Mouse (Mus musculus) myocyte (in vitro differentiated cells): ENCODE results near the gene Gm11361. TPM values are rescaled to one million over a fixed set of nuclear protein-coding genes. Genes with fewer than 3 reads are reported as not detected.
A peak's percentile ranks its signal among the peaks of the same experiment; 100 is the strongest.

Experiments
- H3K27me3 ChIP-seq: one replicate; pipeline ENCODE4 v1.6.1; 2011; ENCODE audit not compliant: control insufficient read depth, insufficient read depth, insufficient read length
- H3K36me3 ChIP-seq: one replicate; pipeline ENCODE4 v1.6.1; 2011; ENCODE audit not compliant: control insufficient read depth, insufficient read depth
- H3K4me2 ChIP-seq: one replicate; pipeline ENCODE4 v1.6.1; 2011; ENCODE audit warnings: low read depth, control low read depth
- H3K4me3 ChIP-seq: one replicate; pipeline ENCODE4 v1.5.1; 2011; ENCODE audit warnings: mild to moderate bottlenecking, control low read depth, moderate library complexity
- H3K79me2 ChIP-seq: one replicate; pipeline ENCODE4 v1.6.1; 2011; ENCODE audit not compliant: control insufficient read depth, insufficient read depth
- H3ac ChIP-seq: one replicate; pipeline ENCODE4 v1.6.1; 2011; ENCODE audit not compliant: control insufficient read depth, insufficient read length
- CEBPB ChIP-seq: IDR thresholded peaks from 2 replicates; pipeline ENCODE4 v1.6.1; 2011; ENCODE audit warnings: mild to moderate bottlenecking, moderate library complexity; ENCODE audit not compliant: poor library complexity, insufficient read depth, severe bottlenecking
- E2F4 ChIP-seq: IDR thresholded peaks from one replicate; pipeline ENCODE4 v1.6.1; 2011; ENCODE audit warnings: mild to moderate bottlenecking, control low read depth, moderate library complexity; ENCODE audit not compliant: insufficient read depth
- MAX ChIP-seq: IDR thresholded peaks from one replicate; pipeline ENCODE4 v1.6.1; 2011; ENCODE audit warnings: low read depth, mild to moderate bottlenecking, control low read depth
- MYOD1 ChIP-seq, 3 experiments: IDR thresholded peaks; one replicate each; pipeline ENCODE4 v1.6.1; 2011; ENCODE audit warnings: control low read depth in 2 of 3, low read depth in 2 of 3, mild to moderate bottlenecking in 2 of 3, moderate library complexity in 1 of 3; ENCODE audit not compliant: insufficient read length in 2 of 3, control insufficient read depth in 1 of 3
- MYOG ChIP-seq, 3 experiments: IDR thresholded peaks; one replicate each; pipeline ENCODE4 v1.6.1; 2011; ENCODE audit warnings: control low read depth in 2 of 3, low read depth in 2 of 3, mild to moderate bottlenecking in 2 of 3; ENCODE audit not compliant: insufficient read length in 2 of 3, control insufficient read depth in 1 of 3, insufficient read depth in 1 of 3
- POLR2A ChIP-seq: IDR thresholded peaks from one replicate; pipeline ENCODE4 v1.6.1; 2011; ENCODE audit warnings: low read depth, mild to moderate bottlenecking, control low read depth, moderate library complexity; ENCODE audit not compliant: insufficient read length
- POLR2AphosphoS2 ChIP-seq: IDR thresholded peaks from one replicate; pipeline ENCODE4 v1.6.1; 2011; ENCODE audit warnings: low read depth, control low read depth; ENCODE audit not compliant: insufficient read length
- REST ChIP-seq: IDR thresholded peaks from one replicate; pipeline ENCODE4 v1.6.1; 2011; ENCODE audit warnings: mild to moderate bottlenecking, control low read depth, moderate library complexity; ENCODE audit not compliant: insufficient read depth, insufficient read length
- SRF ChIP-seq: IDR thresholded peaks from one replicate; pipeline ENCODE4 v1.6.1; 2011; ENCODE audit warnings: low read depth; ENCODE audit not compliant: control insufficient read depth, insufficient read length
- TCF12 ChIP-seq: IDR thresholded peaks from one replicate; pipeline ENCODE4 v1.6.1; 2011; ENCODE audit warnings: mild to moderate bottlenecking, control low read depth; ENCODE audit not compliant: poor library complexity, insufficient read depth, severe bottlenecking
- TCF3 ChIP-seq: IDR thresholded peaks from one replicate; pipeline ENCODE4 v1.6.1; 2011; ENCODE audit warnings: low read depth, control low read depth; ENCODE audit not compliant: insufficient read length
- USF1 ChIP-seq: IDR thresholded peaks from one replicate; pipeline ENCODE4 v1.6.1; 2011; ENCODE audit warnings: low read depth, mild to moderate bottlenecking, control low read depth, moderate library complexity
- polyA plus RNA-seq: library from polyadenylated mRNA; unstranded; fragments of >200 nt; fragmentation: generic; extraction: Trizol; gene quantifications from one replicate; pipeline ENCODE4 v1.2.1, GENCODE M21; 2012; ENCODE audit warnings: missing spikeins

Gene Gm11361
- polyA plus RNA-seq, 1 experiment, result 1,646 TPM

GRCm38 (mm10) chr13:28295492-28295891 lies 38.2 kb downstream of the Gm11361 start:
- Histone ChIP-seq H3K4me2 (no peak overlapping the region), H3K27me3 (no peaks in the 10 kb centered on the region), H3K36me3 (no peaks in the 10 kb centered on the region), H3K4me3 (no peak overlapping the region), H3K79me2 (no peaks in the 10 kb centered on the region), H3ac (no peak overlapping the region)
- no peak for TF ChIP-seq MYOG (IDR thresholded peaks at IDR 0.05; ENCODE audit: control insufficient read depth in 1 of 3, insufficient read depth in 1 of 3, insufficient read length in 2 of 3, low read depth in 2 of 3)
- TF ChIP-seq MAX, result no peak
- TF ChIP-seq POLR2AphosphoS2, result no peak
- TF ChIP-seq POLR2A, result no peak
- no peak for TF ChIP-seq MYOD1 (IDR thresholded peaks at IDR 0.05; ENCODE audit: control insufficient read depth in 1 of 3, insufficient read length in 2 of 3, low read depth in 2 of 3)
- no peak for TF ChIP-seq SRF
- no peak for TF ChIP-seq CEBPB
- TF ChIP-seq REST, result no peak
- TF ChIP-seq TCF3, result no peak
- TF ChIP-seq TCF12, result no peak
- TF ChIP-seq USF1, result no peak

GRCm38 (mm10) chr13:28297098-28297497 lies 39.8 kb downstream of the Gm11361 start:
- no peaks in the 10 kb centered on the region for H3K79me2 ChIP-seq
- H3K27me3 ChIP-seq, result no peaks in the 10 kb centered on the region
- no peak overlapping the region for H3K4me3 ChIP-seq

GRCm38 (mm10) chr13:28297577-28297976 lies 40.2 kb downstream of the Gm11361 start:
- TF ChIP-seq CEBPB, result no peak
- no peak for TF ChIP-seq MAX
- no peak for TF ChIP-seq POLR2AphosphoS2
- TF ChIP-seq MYOD1 (IDR thresholded peaks at IDR 0.05; ENCODE audit: control insufficient read depth in 1 of 3, insufficient read length in 2 of 3, low read depth in 2 of 3), result peak in 2 of 3 experiments; percentile 67 to 68
- Histone ChIP-seq H3K79me2 (no peaks in the 10 kb centered on the region), H3K4me3 (no peak overlapping the region)

More at GRCm38 (mm10) chr13:28297098-28297497, 39.8 kb downstream of the Gm11361 start:
- Histone ChIP-seq H3ac (no peak overlapping the region), H3K36me3 (no peaks in the 10 kb centered on the region), H3K4me2 (peak overlapping the region; percentile 31)
- TF ChIP-seq MYOD1 (IDR thresholded peaks at IDR 0.05; ENCODE audit: control insufficient read depth in 1 of 3, insufficient read length in 2 of 3, low read depth in 2 of 3) (no peak), POLR2AphosphoS2 (no peak), MAX (no peak), CEBPB (no peak), SRF (no peak), MYOG (IDR thresholded peaks at IDR 0.05; ENCODE audit: control insufficient read depth in 1 of 3, insufficient read depth in 1 of 3, insufficient read length in 2 of 3, low read depth in 2 of 3) (no peak), TCF12 (no peak), USF1 (no peak), TCF3 (no peak), REST (no peak), POLR2A (no peak), E2F4 (no peak)

More at GRCm38 (mm10) chr13:28297577-28297976, 40.2 kb downstream of the Gm11361 start:
- H3K27me3 ChIP-seq, result no peaks in the 10 kb centered on the region
- H3K4me2 ChIP-seq, result peak overlapping the region; percentile 31
- H3ac ChIP-seq, result no peak overlapping the region
- H3K36me3 ChIP-seq, result no peaks in the 10 kb centered on the region

Other genes starting within 250 kb of the Gm11361 start
- gene Prl4a1, start 241.3 kb upstream of the Gm11361 start, polyA plus RNA-seq, result not detected
- gene Prl5a1, start 115.0 kb upstream of the Gm11361 start, polyA plus RNA-seq, result not detected